Mouse (Mus musculus) MEL (cell line): ENCODE measurements around the gene Alox5. TPM values are rescaled to one million over a fixed set of nuclear protein-coding genes. Genes with fewer than 3 reads are reported as not detected.

Experiments
- DNase-seq: peaks from one replicate; pipeline ENCODE4 v3.0.0; 2011; ENCODE audit warnings: low read depth, low spot score
- H3K27ac ChIP-seq: 2 replicates; pipeline ENCODE4 v1.5.1; 2012; ENCODE audit warnings: low read depth, mild to moderate bottlenecking, control low read depth, low read length, moderate library complexity; ENCODE audit not compliant: control insufficient read depth
- H3K27me3 ChIP-seq, 2 experiments: fragments of 150-350 bp in 1 of 2; sonication (generic) in 1 of 2; 2 replicates each; pipeline ENCODE4 v1.6.1; 2012; ENCODE audit warnings: low read length in 2 of 2, mild to moderate bottlenecking in 2 of 2, improper control_type of control experiment in 1 of 2, moderate library complexity in 1 of 2; ENCODE audit not compliant: insufficient read depth in 2 of 2, control insufficient read depth in 1 of 2
- H3K36me3 ChIP-seq, 2 experiments: 2 replicates each; pipeline ENCODE4 v1.6.1; 2012 to 2014; ENCODE audit warnings: low read length in 2 of 2, improper control_type of control experiment in 1 of 2, inconsistent platforms in 1 of 2, mild to moderate bottlenecking in 1 of 2; ENCODE audit not compliant: insufficient read depth in 2 of 2, control insufficient read depth in 1 of 2
- H3K4me1 ChIP-seq, 2 experiments: fragments of 150-350 bp in 1 of 2; sonication (generic) in 1 of 2; 2 replicates each; pipeline ENCODE4 v1.6.1; 2012; ENCODE audit warnings: low read length in 2 of 2, improper control_type of control experiment in 1 of 2, mild to moderate bottlenecking in 1 of 2; ENCODE audit not compliant: insufficient read depth in 2 of 2, control insufficient read depth in 1 of 2
- H3K4me3 ChIP-seq, 2 experiments: fragments of 150-350 bp in 1 of 2; sonication (generic) in 1 of 2; 2 replicates each; pipeline ENCODE4 v1.5.1; 2012; ENCODE audit warnings: low read depth in 2 of 2, low read length in 2 of 2, mild to moderate bottlenecking in 2 of 2, moderate library complexity in 2 of 2, control low read depth in 1 of 2, improper control_type of control experiment in 1 of 2; ENCODE audit not compliant: control insufficient read depth in 1 of 2, insufficient read depth in 1 of 2
- H3K79me2 ChIP-seq: 2 replicates; pipeline ENCODE4 v1.6.1; 2012; ENCODE audit warnings: mild to moderate bottlenecking, low read length, moderate library complexity; ENCODE audit not compliant: control insufficient read depth, poor library complexity, insufficient read depth
- H3K9ac ChIP-seq: 2 replicates; pipeline ENCODE4 v1.6.1; 2012; ENCODE audit warnings: low read depth, mild to moderate bottlenecking, control low read depth, low read length, moderate library complexity; ENCODE audit not compliant: control insufficient read depth, poor library complexity, severe bottlenecking
- H3K9me3 ChIP-seq: fragments of 150-350 bp; sonication (generic); replicated peaks from 2 replicates; pipeline ENCODE4 v1.6.1; 2012; ENCODE audit warnings: mild to moderate bottlenecking, low read length, improper control_type of control experiment, moderate library complexity; ENCODE audit not compliant: insufficient read depth
- BHLHE40 ChIP-seq: IDR thresholded peaks from 2 replicates; pipeline ENCODE4 v1.6.1; 2012; ENCODE audit warnings: low read depth, mild to moderate bottlenecking, inconsistent platforms, low read length, improper control_type of control experiment, borderline replicate concordance
- EP300 ChIP-seq, 2 experiments: IDR thresholded peaks; 2 replicates each; pipeline ENCODE4 v1.6.1; 2011; ENCODE audit warnings: improper control_type of control experiment in 2 of 2, low read length in 2 of 2, low read depth in 1 of 2, mild to moderate bottlenecking in 1 of 2
- MAFK ChIP-seq: IDR thresholded peaks from 2 replicates; pipeline ENCODE4 v1.6.1; 2011; ENCODE audit warnings: low read depth, mild to moderate bottlenecking, low read length, improper control_type of control experiment, borderline replicate concordance
- MEF2A ChIP-seq: IDR thresholded peaks from 2 replicates; pipeline ENCODE4 v1.6.1; 2014; ENCODE audit warnings: low read depth, mild to moderate bottlenecking, inconsistent platforms, low read length, improper control_type of control experiment; ENCODE audit not compliant: poor library complexity, insufficient replicate concordance, severe bottlenecking; ENCODE audit errors: extremely low read depth
- MXI1 ChIP-seq: IDR thresholded peaks from 2 replicates; pipeline ENCODE4 v1.6.1; 2011; ENCODE audit warnings: mild to moderate bottlenecking, low read depth, low read length, improper control_type of control experiment
- MYC ChIP-seq: IDR thresholded peaks from 2 replicates; pipeline ENCODE4 v1.6.1; 2011; ENCODE audit warnings: low read depth, mild to moderate bottlenecking, low read length, improper control_type of control experiment, moderate library complexity
- NRF1 ChIP-seq: IDR thresholded peaks from 2 replicates; pipeline ENCODE4 v1.6.1; 2014; ENCODE audit warnings: low read depth, mild to moderate bottlenecking, inconsistent platforms, low read length, improper control_type of control experiment, moderate library complexity; ENCODE audit not compliant: poor library complexity, insufficient read depth, severe bottlenecking
- POLR2A ChIP-seq, 2 experiments: IDR thresholded peaks; 2 replicates each; pipeline ENCODE4 v1.6.1; 2011 to 2012; ENCODE audit warnings: low read length in 2 of 2, mild to moderate bottlenecking in 2 of 2, control low read depth in 1 of 2, improper control_type of control experiment in 1 of 2, low read depth in 1 of 2, moderate library complexity in 1 of 2; ENCODE audit not compliant: control insufficient read depth in 1 of 2, insufficient read depth in 1 of 2, poor library complexity in 1 of 2
- POLR2AphosphoS5 ChIP-seq: IDR thresholded peaks from 2 replicates; pipeline ENCODE4 v1.6.1; 2012; ENCODE audit warnings: low read depth, borderline replicate concordance, mild to moderate bottlenecking, inconsistent platforms, low read length, moderate library complexity, mixed read lengths
- SIN3A ChIP-seq: IDR thresholded peaks from 2 replicates; pipeline ENCODE4 v1.6.1; 2012; ENCODE audit warnings: low read length, improper control_type of control experiment, inconsistent platforms
- TBP ChIP-seq: IDR thresholded peaks from 2 replicates; pipeline ENCODE4 v1.8.0; 2011; ENCODE audit warnings: low read depth, low read length, improper control_type of control experiment
- TCF12 ChIP-seq: IDR thresholded peaks from 2 replicates; pipeline ENCODE4 v1.6.1; 2014; ENCODE audit warnings: low read depth, mild to moderate bottlenecking, inconsistent platforms, low read length, improper control_type of control experiment, moderate library complexity
- USF1 ChIP-seq: IDR thresholded peaks from 2 replicates; pipeline ENCODE4 v1.6.1; 2014; ENCODE audit warnings: low read depth, mild to moderate bottlenecking, inconsistent platforms, low read length, improper control_type of control experiment, moderate library complexity
- ZNF384 ChIP-seq: IDR thresholded peaks from 2 replicates; pipeline ENCODE4 v1.6.1; 2012; ENCODE audit warnings: low read depth, mild to moderate bottlenecking, inconsistent platforms, low read length, improper control_type of control experiment
- polyA plus RNA-seq, 2 experiments: library from polyadenylated mRNA; stranded (reverse) in 1 of 2; unstranded in 1 of 2; fragments of >175 nt in 1 of 2; fragments of >200 nt in 1 of 2; gene quantifications; 2 replicates each; pipeline versions ENCODE4 v1.2.1 to v1.2.4; 2012; ENCODE audit warnings: low replicate concordance in 2 of 2, low read depth in 1 of 2; ENCODE audit not compliant: insufficient read length in 2 of 2, insufficient read depth in 1 of 2, missing spikeins in 1 of 2
- total RNA-seq: library from RNA; depleted of rRNA; stranded (reverse); fragments of 300-350 nt; gene quantifications from 2 replicates; pipeline ENCODE4 v1.2.3, GENCODE M21; 2012

The Alox5 gene
- total and polyA plus RNA-seq, 3 experiments, result 1.1 to 5.7 TPM; not detected in 1

DNA sequence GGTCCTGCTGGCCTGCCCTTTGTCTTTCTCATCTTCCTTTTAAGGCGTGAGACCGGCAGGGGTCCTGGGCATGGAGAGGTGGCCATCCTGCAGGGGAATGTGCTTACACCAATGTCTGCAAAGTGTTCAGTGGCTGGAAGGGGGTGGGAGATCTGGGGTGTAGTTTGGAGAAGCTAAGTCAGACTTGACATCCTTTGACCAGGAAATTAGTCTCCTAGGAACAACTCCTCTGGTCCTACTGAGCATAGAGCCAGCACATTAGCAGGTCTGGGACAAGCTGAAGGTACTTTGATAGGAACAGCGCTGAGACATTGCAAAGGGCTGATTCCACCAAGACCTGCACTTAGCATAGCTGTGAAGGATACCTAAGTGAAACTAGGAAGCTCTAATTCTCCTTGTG lies 49.3 kb downstream of the Alox5 start:
- Histone ChIP-seq H3K79me2 (no peaks in the 10 kb centered on the region), H3K9me3 (no peaks in the 10 kb centered on the region), H3K36me3 (peaks cover 0 to 6% of the 10 kb centered on the region in 2 experiments; a peak in 2 of 4 replicates), H3K4me3 (no peak overlapping the region), H3K4me1 (peaks cover 0 to 17% of the 10 kb centered on the region in 2 experiments; a peak in 2 of 4 replicates), H3K9ac (no peak overlapping the region), H3K27me3 (no peaks in the 10 kb centered on the region), H3K27ac (no peak overlapping the region)
- no peak for TF ChIP-seq BHLHE40
- no peak for TF ChIP-seq MEF2A
- no peak for TF ChIP-seq TBP
- no peak for TF ChIP-seq USF1
- no peak for TF ChIP-seq SIN3A
- TF ChIP-seq POLR2A (IDR thresholded peaks at IDR 0.05; ENCODE audit: control insufficient read depth in 1 of 2, insufficient read depth in 1 of 2, low read depth in 1 of 2, low read length in 2 of 2, poor library complexity in 1 of 2), result no peak
- no peak for TF ChIP-seq MAFK
- TF ChIP-seq MXI1, result no peak
- TF ChIP-seq TCF12, result no peak
- no peak for TF ChIP-seq MYC
- TF ChIP-seq POLR2AphosphoS5, result no peak
- DNase-seq, result no peak

DNA sequence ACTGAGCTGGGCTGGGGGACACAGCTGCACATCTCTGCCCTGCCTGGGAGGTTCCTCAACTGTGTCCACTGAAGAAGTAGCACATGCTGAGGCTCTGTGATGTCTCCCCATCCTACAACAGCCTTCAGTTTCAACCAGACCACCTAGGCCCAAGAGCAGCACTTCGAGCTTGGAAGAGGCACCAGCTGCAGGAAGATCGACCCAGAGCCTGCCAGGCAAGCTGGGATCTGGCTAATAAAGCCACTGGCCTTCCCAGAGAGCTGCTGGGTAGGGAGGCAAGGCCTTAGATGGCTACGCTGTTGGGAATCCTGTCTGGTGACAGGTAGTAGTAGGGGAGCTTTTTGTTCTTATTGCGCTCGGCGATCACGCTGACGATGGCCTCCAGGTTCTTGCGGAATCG lies 50.5 kb downstream of the Alox5 start:
- Histone ChIP-seq H3K79me2 (no peaks in the 10 kb centered on the region), H3K9ac (no peak overlapping the region), H3K27ac (no peak overlapping the region), H3K27me3 (no peaks in the 10 kb centered on the region), H3K9me3 (no peaks in the 10 kb centered on the region), H3K4me1 (peaks cover 0 to 13% of the 10 kb centered on the region in 2 experiments; a peak in 2 of 4 replicates), H3K36me3 (peaks cover 0 to 4% of the 10 kb centered on the region in 2 experiments; a peak in 2 of 4 replicates)
- no peak for DNase-seq
- no peak for TF ChIP-seq POLR2AphosphoS5
- TF ChIP-seq NRF1, result no peak
- no peak for TF ChIP-seq MXI1
- no peak for TF ChIP-seq EP300 (IDR thresholded peaks at IDR 0.05; ENCODE audit: low read depth in 1 of 2, low read length in 2 of 2)
- TF ChIP-seq ZNF384, result no peak
- TF ChIP-seq, all 39 proteins: peak for 0
- H3K4me3 ChIP-seq, result no peak overlapping the region
